Comparison of ENCODE assay signal across 20 mouse cellular contexts in the genomic region with DNA sequence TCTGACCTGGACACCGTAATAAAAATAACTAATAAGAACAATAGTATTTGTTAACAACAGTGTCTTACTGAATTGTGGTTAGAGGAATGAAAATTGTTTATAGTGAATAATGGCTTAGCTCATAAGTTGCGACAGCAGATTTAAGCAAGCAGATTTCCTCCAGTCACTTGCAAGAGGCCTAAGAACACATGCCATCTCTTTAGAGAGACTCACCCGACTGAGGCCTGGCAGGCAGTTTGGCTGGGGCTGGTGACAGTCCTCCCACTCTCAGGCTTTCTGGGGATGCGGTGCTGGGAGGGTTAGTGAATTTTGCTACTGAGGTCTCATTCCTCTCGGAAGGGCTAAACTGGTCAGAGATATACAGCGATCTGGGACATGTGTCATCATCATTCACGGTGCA. TPM values are rescaled to one million over a fixed set of nuclear protein-coding genes. Genes with fewer than 3 reads are reported as not detected.
"Had no signal": no experiment of that assay in that cellular context is flagged by ENCODE, and none has a peak within 500 bp of the region (broad histone marks: within the 10 kb centered on the region; RNA-seq: fewer than 3 reads in every experiment).

No protein-coding gene starts in this region.

- H3K36me3 ChIP-seq: lung, embryonic 15.5 days; midbrain, embryonic 13.5 days; midbrain, embryonic 15.5 days; neural tube, embryonic 12.5 days had no signal

- H3K4me3 ChIP-seq: lung, embryonic 15.5 days; megakaryocyte, embryonic 14.5 days; midbrain, embryonic 13.5 days; midbrain, embryonic 15.5 days; neural tube, embryonic 12.5 days had no signal

- H3K9me3 ChIP-seq: lung, embryonic 15.5 days; megakaryocyte, embryonic 14.5 days; midbrain, embryonic 13.5 days; midbrain, embryonic 15.5 days; neural tube, embryonic 12.5 days had no signal

- H3K27ac ChIP-seq: lung, embryonic 15.5 days; macrophage; midbrain, embryonic 13.5 days; midbrain, embryonic 15.5 days; neural tube, embryonic 12.5 days had no signal

- H3K4me1 ChIP-seq: lung, embryonic 15.5 days; megakaryocyte, embryonic 14.5 days; midbrain, embryonic 15.5 days had no signal

- H3K9ac ChIP-seq: liver, postnatal 0 days; lung, embryonic 15.5 days; midbrain, embryonic 13.5 days; midbrain, embryonic 15.5 days; neural tube, embryonic 12.5 days had no signal

- H3K4me2 ChIP-seq: lung, embryonic 15.5 days; midbrain, embryonic 11.5 days; midbrain, embryonic 13.5 days; midbrain, embryonic 15.5 days; neural tube, embryonic 12.5 days had no signal

- ATAC-seq: liver, postnatal 0 days; lung, postnatal 0 days; midbrain, embryonic 13.5 days; midbrain, embryonic 15.5 days had no signal

- H3K27me3 ChIP-seq: lung, embryonic 15.5 days; midbrain, embryonic 13.5 days; midbrain, embryonic 15.5 days; neural tube, embryonic 12.5 days had no signal

- DNase-seq: liver, postnatal 0 days; lung, adult 2 months; lung, postnatal 14 days; lung, postnatal 36 days; right cerebral cortex, postnatal 14 days; thymus, adult 18-20 months; thymus, postnatal 14 days; thymus, postnatal 36 days had no signal

RNA-seq across cellular contexts. Expression of a gene that starts 10.3 kb away (rescaled TPM):
- polyA plus RNA-seq: liver, postnatal 0 days; lung, adult 2 months; lung, postnatal 0 days; macrophage; midbrain, embryonic 11.5 days; midbrain, embryonic 13.5 days; midbrain, embryonic 15.5 days; midbrain, postnatal 0 days; neural tube, embryonic 12.5 days; neural tube, embryonic 14.5 days; spleen, adult 2 months; thymus, postnatal 0 days had no signal

RNA-seq across cellular contexts. Expression of a gene that starts 34.2 kb away (rescaled TPM):
- polyA plus RNA-seq: macrophage; neural tube, embryonic 12.5 days; spleen, adult 2 months had no signal
